Mouse (Mus musculus) stomach, postnatal 0 days (tissue): ENCODE measurements around the gene Grid2ip.

Source experiments
- CTCF ChIP-seq: IDR thresholded peaks from 2 replicates; pipeline ENCODE4 v1.5.1; 2016; ENCODE audit warnings: antibody characterized with exemption, low read depth, mild to moderate bottlenecking, moderate library complexity
- EP300 ChIP-seq: optimal IDR thresholded peaks from 2 replicates; pipeline ENCODE3; 2016; ENCODE audit warnings: antibody characterized with exemption

GRCm38 (mm10) chr5:143409239-143409638 lies 52.1 kb downstream of the Grid2ip start:
- TF ChIP-seq CTCF = no peak
- no peak for TF ChIP-seq EP300
